Mouse (Mus musculus) megakaryocyte, embryonic 14.5 days (primary cell): ENCODE results near the gene Abhd4. TPM values are rescaled to one million over a fixed set of nuclear protein-coding genes. Genes with fewer than 3 reads are reported as not detected.

Experiments used
- H3K27me3 ChIP-seq: replicated peaks from 2 replicates; pipeline ENCODE3; 2012; ENCODE audit warnings: inconsistent platforms
- H3K36me3 ChIP-seq: replicated peaks from 2 replicates; pipeline ENCODE3; 2012; ENCODE audit warnings: low read length, inconsistent platforms, mixed read lengths
- H3K4me1 ChIP-seq: 2 replicates; pipeline ENCODE4 v1.6.1; 2012; ENCODE audit warnings: inconsistent platforms
- H3K4me3 ChIP-seq: replicated peaks from 2 replicates; pipeline ENCODE3; 2012; ENCODE audit warnings: moderate library complexity, mild to moderate bottlenecking, inconsistent platforms
- H3K9me3 ChIP-seq: 2 replicates; pipeline ENCODE4 v1.6.1; 2012; ENCODE audit warnings: inconsistent platforms
- FLI1 ChIP-seq: IDR thresholded peaks from 2 replicates; pipeline ENCODE4 v1.6.1; 2012; ENCODE audit warnings: low read length, inconsistent platforms, mixed read lengths
- GATA1 ChIP-seq: IDR thresholded peaks from 3 replicates; pipeline ENCODE4 v1.6.1; 2012; ENCODE audit warnings: mixed read lengths, low read length, inconsistent platforms, borderline replicate concordance
- polyA plus RNA-seq: library from polyadenylated mRNA; stranded (reverse); fragments of >175 nt; gene quantifications from 2 replicates; pipeline ENCODE4 v1.2.3, GENCODE M21; 2012; ENCODE audit warnings: low replicate concordance; ENCODE audit not compliant: insufficient read depth

Gene Abhd4
- polyA plus RNA-seq, 1 experiment = 17.3 TPM

DNA sequence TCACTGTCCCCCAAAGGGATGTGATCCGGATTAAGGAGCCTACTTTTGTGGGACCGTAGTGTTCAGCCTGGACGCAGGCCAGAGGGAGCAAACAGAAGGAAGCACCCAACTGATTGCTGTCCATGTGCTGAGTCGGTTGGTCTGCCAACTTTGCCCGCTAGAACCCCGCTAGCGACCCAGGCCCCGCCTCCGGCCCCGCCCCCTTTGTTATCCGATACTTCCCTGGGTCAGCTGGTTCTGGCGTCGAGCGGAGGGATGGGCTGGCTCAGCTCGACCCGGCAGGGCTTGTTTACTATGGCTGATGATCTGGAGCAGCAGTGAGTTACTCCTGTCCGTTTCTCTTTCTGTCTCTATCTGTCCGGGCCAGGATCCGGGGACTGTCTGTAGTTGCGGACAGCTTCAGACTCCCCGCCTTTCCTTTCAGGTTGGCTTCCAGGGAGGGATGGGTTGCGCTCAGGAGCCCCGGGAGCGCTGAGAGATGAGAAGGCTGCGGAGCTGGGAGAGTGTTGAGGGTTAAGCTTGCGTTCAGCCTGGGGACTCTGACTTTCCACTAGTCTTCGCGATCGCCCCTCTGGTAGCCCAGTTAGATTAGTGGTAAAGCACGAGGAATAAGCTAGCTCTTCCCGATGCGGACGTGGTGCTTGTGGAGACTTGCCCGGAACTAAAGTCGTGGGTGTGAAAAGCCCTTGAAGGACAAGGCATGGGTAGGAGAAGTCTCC is 5.2 kb downstream of the Abhd4 start:
- TF ChIP-seq GATA1 (no peak), FLI1 (no peak)

DNA sequence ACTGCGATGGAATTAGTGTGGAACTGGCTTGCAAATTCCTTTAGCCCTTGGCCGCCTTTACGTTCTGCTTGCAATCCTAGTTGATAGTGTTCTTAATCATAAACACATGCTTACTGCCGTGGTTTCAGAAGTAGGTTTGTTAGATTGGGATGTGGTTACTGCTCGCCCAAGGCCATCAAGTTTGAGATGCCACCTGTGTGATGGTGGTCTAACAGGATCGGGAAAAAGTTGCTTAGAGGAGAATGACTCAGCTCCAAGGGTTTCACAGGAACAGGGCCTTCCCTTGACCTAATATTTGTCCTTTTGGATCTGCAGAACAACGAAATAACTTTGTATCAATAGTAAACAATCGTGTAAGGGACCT is 5.7 kb downstream of the Abhd4 start:
- peaks cover 42% of the 10 kb centered on the region for H3K36me3 ChIP-seq
- no peaks in the 10 kb centered on the region for H3K9me3 ChIP-seq
- no peaks in the 10 kb centered on the region for H3K27me3 ChIP-seq
- H3K4me3 ChIP-seq = peak overlapping the region; percentile 91
- peaks cover 37% of the 10 kb centered on the region for H3K4me1 ChIP-seq
- TF ChIP-seq FLI1 = no peak
- no peak for TF ChIP-seq GATA1

More for the DNA sequence above, 5.2 kb downstream of the Abhd4 start:
- Histone ChIP-seq H3K36me3 (peaks cover 37% of the 10 kb centered on the region), H3K4me1 (peaks cover 42% of the 10 kb centered on the region), H3K9me3 (no peaks in the 10 kb centered on the region), H3K27me3 (no peaks in the 10 kb centered on the region), H3K4me3 (peak overlapping the region; percentile 91)

DNA sequence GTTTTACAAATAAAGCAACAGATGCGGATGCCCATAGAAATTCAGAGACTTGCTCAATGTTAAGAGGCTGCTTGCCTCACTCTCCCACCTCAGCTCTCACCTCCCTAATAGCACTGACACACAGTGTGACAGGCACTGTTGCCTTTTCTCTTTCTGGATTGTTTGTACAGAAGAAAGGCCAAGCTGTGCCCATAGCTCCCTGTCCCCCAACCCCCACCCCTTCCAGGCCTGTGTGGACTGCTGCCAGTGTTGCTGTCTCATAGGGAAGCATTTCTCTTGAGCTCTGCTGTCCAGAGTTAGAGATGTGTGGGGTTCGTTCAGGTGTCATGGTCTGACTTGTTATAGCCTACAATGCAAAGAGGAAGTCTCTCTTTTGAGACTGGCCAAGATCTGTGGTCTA is 6.2 kb downstream of the Abhd4 start:
- Histone ChIP-seq H3K27me3 (no peaks in the 10 kb centered on the region), H3K4me1 (peaks cover 32% of the 10 kb centered on the region), H3K36me3 (peaks cover 47% of the 10 kb centered on the region), H3K4me3 (peak overlapping the region; percentile 91), H3K9me3 (no peaks in the 10 kb centered on the region)
- TF ChIP-seq GATA1 (no peak), FLI1 (no peak)

DNA sequence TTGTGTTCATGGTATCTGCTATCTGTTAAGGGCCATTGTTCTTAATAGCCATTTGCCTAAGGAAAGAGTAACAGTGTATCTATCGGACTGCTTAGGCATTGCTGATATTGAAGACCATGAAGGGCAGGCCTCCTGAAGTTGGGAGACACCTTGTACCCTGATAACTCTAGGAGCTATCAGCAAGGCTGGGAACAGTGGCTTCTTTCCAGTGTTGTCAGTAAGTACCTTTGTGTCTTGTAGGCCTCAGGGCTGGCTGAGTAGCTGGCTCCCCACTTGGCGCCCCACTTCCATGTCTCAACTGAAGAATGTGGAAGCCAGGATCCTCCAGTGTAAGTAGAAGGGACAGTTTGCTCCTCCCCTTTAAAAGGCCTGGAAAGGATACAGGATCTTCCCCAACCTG is 7.4 kb downstream of the Abhd4 start:
- Histone ChIP-seq H3K4me3 (no peak overlapping the region), H3K27me3 (no peaks in the 10 kb centered on the region), H3K36me3 (peaks cover 59% of the 10 kb centered on the region), H3K9me3 (no peaks in the 10 kb centered on the region), H3K4me1 (peaks cover 32% of the 10 kb centered on the region)
- TF ChIP-seq GATA1 = no peak

DNA sequence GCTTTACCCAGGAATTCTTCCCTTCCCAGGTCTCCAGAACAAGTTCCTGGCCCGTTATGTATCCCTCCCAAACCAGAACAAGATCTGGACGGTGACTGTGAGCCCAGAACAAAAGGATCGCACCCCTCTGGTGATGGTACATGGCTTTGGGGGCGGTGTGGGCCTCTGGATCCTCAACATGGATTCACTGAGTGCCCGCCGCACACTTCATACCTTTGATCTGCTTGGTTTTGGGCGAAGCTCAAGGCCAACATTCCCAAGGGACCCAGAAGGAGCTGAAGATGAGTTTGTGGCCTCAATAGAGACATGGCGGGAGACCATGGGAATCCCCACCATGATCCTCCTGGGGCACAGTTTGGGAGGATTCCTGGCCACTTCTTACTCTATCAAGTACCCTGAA is 8.6 kb downstream of the Abhd4 start:
- Histone ChIP-seq H3K36me3 (peaks cover 71% of the 10 kb centered on the region), H3K4me3 (no peak overlapping the region), H3K9me3 (no peaks in the 10 kb centered on the region), H3K4me1 (peaks cover 32% of the 10 kb centered on the region), H3K27me3 (no peaks in the 10 kb centered on the region)
- TF ChIP-seq GATA1 = no peak
- no peak for TF ChIP-seq FLI1

DNA sequence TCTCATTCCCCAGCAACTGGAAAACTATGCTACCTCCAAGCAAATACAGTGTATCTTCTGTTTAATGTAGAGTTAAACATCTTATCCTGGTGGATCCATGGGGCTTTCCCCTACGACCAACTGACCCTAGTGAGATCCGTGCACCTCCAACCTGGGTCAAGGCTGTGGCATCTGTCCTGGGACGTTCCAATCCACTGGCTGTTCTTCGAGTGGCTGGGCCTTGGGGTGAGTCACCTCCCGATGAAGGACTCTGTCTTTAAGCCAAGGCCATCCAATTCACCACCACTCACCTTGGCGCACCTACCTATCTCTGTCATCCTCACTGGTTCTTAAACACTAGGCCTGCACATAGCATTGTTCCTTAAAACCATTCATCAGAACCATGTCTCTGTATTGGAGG is 9.1 kb downstream of the Abhd4 start:
- Histone ChIP-seq H3K36me3 (peaks cover 76% of the 10 kb centered on the region), H3K4me1 (peaks cover 32% of the 10 kb centered on the region), H3K27me3 (no peaks in the 10 kb centered on the region), H3K9me3 (no peaks in the 10 kb centered on the region), H3K4me3 (no peak overlapping the region)
- TF ChIP-seq GATA1 (no peak), FLI1 (no peak)

DNA sequence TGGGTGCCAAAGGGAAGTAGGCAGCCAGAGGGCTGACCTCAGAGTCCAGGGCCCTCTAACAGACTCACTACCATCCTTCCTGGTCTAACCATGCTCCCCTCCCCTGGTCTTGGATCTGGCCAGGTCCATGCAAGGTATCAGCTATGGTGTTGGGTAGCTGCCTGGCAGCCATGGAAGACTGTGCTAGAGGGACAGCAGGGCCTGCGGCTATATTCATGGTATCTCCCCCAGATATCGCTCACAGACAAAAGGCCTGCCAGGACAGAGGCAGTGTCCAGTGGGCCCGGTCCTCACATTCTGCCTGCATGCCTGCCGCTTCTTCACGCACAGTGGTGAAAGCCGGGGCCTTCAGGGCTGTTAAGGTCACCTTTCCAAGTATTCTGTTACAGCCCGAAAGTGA is 10.2 kb downstream of the Abhd4 start:
- Histone ChIP-seq H3K36me3 (peaks cover 87% of the 10 kb centered on the region), H3K4me3 (no peak overlapping the region), H3K9me3 (no peaks in the 10 kb centered on the region), H3K4me1 (peaks cover 23% of the 10 kb centered on the region), H3K27me3 (no peaks in the 10 kb centered on the region)
- TF ChIP-seq FLI1 = no peak
- TF ChIP-seq GATA1 = no peak

DNA sequence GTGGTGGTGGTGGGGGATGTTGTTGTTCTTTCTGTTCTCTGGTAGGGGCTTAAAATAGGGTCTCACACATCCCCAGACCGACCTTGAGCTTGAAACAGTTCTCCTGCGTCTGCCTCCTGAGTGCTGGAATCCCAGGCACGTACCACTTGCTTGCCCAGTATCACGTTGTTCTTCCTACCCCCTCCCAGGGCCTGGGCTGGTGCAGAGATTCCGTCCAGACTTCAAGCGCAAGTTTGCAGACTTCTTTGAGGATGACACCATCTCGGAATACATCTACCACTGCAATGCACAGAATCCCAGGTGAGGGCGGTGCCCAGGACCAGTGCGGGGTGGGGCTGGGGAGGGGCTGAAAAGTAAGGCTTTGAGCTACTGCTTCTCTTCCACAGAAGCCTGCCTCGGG is 11.1 kb downstream of the Abhd4 start:
- no peak overlapping the region for H3K4me3 ChIP-seq
- H3K9me3 ChIP-seq = no peaks in the 10 kb centered on the region
- no peak for TF ChIP-seq FLI1
- no peak for TF ChIP-seq GATA1
- H3K36me3 ChIP-seq = peaks cover 92% of the 10 kb centered on the region
- H3K27me3 ChIP-seq = no peaks in the 10 kb centered on the region
- peaks cover 18% of the 10 kb centered on the region for H3K4me1 ChIP-seq

DNA sequence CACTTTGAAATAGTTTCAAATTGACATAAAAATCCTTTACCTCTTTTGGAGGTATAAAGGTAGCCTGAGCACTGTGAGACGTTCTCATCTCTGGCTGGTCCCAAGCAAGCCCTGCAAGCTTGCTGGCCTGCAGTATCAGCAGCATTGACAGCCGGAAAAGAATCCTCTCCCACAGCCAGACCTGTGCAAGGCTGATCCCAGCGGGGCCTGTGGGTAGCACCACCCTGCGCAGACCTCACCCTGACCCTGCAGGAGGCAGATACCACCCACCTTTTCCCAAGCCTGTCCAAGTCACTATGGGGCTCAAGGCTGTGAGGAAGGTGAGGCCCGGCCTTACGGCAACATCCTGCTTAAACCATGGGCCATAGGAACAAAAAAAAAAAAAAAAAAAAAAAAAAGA is 12.0 kb downstream of the Abhd4 start:
- Histone ChIP-seq H3K9me3 (no peaks in the 10 kb centered on the region), H3K4me1 (peaks cover 9% of the 10 kb centered on the region), H3K36me3 (peaks cover 93% of the 10 kb centered on the region), H3K27me3 (no peaks in the 10 kb centered on the region), H3K4me3 (no peak overlapping the region)
- TF ChIP-seq FLI1 (no peak), GATA1 (no peak)

DNA sequence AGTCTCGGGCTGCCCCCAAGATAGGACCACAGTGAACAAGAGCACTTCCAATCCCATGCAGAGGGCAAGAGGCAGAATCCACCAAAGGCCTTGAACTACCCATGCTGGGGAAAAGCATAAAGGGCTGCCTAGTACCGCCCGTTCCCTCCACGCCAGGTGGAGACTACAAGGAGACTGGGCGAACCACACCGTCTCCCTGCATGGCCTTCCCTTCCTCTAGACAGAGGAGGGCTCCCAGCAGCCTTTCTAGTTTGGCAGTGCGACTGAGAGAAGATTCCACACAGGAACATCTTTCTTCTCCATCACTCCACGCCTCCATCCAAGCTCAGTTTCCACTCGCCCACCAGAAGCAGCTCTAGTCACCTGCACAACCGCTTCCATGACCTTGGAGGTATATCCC is 14.0 kb downstream of the Abhd4 start:
- Histone ChIP-seq H3K4me1 (no peaks in the 10 kb centered on the region), H3K9me3 (no peaks in the 10 kb centered on the region), H3K36me3 (peaks cover 74% of the 10 kb centered on the region), H3K4me3 (no peak overlapping the region), H3K27me3 (no peaks in the 10 kb centered on the region)
- TF ChIP-seq FLI1 (no peak), GATA1 (no peak)

DNA sequence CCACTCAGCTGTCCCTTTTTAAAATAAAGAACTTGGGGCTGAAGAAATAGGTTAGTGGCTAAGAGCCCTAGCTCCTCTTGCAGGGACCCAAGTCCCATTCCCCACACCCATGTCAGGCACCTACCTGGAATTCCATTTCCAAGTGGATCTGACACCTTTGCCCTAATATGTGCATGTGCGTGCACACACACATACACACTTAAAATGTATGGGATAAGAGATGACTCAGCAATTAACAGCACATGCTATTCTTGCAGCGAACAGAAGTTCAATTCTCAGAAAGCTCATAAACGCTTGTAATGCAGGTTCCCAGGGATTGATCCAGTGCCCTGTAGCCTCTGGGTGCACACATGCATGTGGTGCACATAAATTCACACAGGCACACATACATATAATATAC is 15.6 kb downstream of the Abhd4 start:
- H3K4me3 ChIP-seq = no peak overlapping the region
- H3K36me3 ChIP-seq = peaks cover 59% of the 10 kb centered on the region
- no peaks in the 10 kb centered on the region for H3K9me3 ChIP-seq
- TF ChIP-seq GATA1 (no peak), FLI1 (no peak)
- no peaks in the 10 kb centered on the region for H3K4me1 ChIP-seq
- no peaks in the 10 kb centered on the region for H3K27me3 ChIP-seq
